Mouse (Mus musculus): ENCODE measurements around the gene Polr2f. TPM values are rescaled to one million over a fixed set of nuclear protein-coding genes. Genes with fewer than 3 reads are reported as not detected.
A peak's percentile ranks its signal among the peaks of the same experiment; 100 is the strongest.

Gene Polr2f
- total and polyA plus RNA-seq, 3 experiments = 48.1 to 151 (median 92.8) TPM

DNA sequence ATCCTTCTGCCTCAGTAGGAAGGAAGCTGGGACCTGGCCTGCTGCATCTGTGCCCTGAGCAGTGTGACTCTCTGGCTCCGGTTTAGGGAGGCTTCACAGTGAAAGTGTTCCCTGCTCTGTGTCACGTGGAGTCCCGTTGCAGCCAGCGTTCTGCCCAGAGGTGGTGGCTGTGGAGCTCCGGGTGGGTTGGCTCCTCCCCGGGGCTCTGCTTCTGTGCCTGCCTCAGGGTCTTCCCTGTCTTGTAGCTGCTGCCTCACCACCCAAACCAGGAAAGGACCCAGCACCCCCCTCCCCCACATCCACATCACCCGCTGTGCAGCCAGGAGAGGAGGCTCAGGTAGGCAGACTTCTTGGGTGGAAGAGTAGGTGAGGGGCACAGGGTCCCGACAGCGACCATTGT is 21.3 kb upstream of the Polr2f start:
- DNase-seq = peak; percentile 31

DNA sequence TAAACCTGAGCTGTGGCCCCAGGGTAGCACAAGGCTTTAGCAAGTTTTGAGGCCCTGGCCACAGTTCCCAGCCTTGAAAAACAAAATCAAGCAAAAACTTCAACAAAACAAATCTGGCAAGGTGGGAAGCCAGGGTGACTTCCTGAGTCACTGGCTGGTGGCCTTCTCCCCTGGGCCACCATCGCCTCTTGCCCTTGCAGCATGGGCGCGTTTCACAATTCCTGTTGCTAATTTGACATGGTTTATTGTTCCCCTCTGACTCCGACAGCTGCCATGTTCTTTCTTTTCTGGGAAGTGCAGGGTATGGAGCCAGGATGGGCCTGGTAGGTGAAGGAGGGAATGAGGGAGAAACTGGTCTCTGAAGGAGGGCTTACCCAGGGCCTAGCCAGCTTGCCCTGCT is 18.7 kb upstream of the Polr2f start:
- DNase-seq = peak; percentile 77

DNA sequence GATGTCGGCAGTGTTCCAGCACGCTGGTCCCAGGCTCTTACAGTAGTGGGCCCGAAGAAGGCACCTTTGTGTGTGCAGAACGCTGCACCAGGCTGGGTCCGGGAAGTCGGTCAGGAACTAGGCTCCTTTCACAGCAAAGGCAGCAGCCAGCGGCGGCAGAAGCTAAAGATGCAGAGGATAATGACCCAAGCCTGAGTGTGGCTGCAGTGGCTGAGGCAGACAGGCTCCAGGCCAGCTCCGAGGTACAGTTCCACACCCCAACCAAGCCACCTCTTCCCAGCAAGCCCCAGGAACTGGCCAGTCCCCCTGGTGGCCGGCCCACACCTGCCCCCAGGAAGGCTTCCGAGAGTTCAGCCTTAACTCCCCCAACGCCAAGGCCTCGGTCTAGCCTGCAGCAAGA is 18.3 kb upstream of the Polr2f start:
- DNase-seq = no peak

DNA sequence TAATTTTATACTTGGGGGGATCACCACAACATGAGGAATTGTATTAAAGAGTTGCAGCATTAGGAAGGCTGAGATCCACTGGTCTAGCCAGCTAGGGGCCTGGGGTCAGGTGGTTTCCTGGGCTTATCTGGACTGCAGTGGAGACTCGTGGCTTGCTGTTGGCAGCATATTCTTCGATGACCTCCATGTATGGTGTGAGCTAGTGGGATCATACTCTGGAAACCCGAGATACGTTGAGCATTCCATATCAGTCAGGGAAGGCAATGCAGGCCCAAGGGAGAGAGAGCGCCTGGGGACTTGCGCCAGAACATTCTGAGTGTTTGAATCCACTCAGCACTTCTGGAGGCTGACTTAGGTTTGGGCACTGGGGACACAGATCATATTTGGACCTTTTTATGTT is 17.1 kb upstream of the Polr2f start:
- DNase-seq = no peak

DNA sequence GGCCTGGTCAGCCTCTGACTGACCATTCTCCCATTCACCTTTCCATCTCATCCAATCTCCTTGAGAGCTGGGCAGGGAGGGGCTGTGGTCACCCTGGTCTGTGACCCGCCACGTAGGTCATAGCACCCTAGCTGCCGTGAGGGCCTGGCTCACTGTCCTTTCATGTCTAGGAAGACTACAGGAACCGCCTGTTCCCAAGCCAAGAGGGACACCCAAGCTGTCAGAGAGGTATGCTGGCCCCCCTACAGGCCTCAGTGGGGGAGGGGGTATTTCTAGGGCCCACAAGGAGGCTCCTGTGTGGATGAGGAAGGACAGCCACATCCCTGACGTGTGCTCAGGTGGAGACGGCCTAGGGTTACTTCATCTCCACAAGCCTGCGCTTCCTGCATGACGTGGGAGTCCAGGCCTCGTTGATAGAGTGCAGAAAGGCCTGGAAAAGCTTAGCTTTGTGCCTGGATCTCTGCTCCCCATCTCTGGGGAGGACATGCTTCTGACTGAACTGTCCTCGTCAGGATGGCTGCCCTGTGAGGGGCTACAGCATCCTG is 16.4 kb upstream of the Polr2f start:
- DNase-seq = no peak

DNA sequence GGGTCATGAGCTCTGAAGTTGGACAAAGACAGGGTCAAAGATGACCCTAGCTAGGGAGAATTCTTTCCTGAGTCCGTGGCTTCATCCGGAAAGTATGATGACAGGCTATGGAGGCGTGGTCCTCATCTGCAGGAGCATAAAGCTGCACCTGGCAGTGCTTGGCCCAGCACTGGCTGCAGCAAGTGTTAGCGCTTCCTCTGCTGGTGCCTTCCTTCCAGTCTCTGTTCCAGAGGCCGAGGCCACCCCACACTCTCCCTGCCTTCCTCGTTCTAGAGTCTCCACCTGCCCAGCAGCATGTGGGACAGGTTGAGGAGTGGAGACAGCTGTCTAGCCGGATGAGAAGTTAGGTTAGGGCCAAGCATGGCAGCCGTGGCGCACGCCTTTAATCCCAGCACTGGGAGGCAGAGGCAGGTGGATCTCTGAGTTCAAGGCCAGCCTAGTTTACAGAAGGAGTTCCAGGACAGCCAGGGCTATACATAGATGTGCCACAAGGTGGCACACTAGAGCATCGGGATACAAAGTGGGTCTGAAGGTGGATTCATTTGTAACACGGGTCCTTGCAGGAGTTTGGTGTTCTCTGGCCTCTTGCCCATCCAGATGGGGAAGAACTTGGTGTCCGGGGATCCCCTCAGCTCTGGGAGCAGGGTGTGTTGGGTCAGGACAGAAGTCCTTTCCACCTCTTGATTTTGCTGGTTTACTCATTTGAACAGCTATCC is 14.4 kb upstream of the Polr2f start:
- DNase-seq = peak; percentile 66

DNA sequence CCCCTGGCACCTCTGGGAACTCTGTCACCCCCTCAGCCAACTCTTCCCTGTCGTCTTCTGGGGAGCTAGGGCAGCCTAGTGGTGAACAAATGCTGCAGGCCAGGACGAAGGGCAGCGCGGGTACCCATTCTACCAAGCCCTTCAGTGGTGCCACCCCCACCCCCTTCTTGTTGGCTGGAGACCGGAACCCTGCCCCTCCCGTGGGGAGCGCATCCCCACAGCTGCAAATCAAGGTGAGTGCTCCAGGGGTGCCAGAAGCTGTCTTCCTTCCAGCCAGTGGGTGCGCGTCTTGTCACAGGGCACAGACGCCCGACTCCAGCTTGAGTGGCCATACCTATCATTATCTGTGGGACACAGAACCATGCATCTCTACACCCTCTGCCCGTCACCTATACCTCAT is 13.7 kb upstream of the Polr2f start:
- no peak for DNase-seq

DNA sequence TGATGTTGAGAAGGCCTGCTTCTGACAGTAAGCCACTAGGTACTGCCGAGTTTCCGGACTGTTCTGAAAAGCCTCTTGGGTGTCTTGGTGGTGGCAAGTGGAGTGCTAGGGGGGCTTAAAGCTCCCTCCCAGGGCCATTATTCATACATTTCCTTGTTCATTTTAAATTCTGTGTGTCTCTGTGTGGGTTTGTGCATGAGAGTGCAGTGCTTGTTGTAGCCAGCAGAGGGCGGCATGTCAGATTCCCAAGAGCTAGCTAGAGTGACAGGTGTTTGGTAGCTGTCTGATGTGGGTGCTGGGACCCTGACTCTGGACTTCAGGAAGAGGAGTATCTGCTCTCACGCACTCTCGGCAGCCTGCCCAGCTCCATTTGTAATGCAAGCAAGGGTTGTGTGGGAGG is 12.6 kb upstream of the Polr2f start:
- no peak for DNase-seq

DNA sequence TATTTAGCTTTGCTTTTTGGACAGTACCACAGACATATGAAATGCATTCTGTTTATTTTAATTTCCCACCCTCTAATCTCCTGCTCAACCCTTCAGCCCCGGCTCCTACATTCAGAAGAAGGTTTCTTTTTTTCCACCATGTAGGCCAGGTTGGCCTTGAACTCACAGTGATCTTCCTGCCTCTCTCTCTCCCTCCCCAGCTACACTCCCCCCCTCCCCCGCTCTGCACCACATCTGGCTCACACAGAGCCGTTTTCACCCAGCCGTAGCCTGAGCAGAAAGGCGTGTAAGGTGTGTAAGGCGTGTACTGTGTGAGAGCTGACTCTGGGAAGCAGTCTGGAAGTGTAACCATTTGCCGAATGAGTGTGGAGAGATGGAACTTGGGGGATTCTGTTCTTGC is 11.5 kb upstream of the Polr2f start:
- DNase-seq = peak; percentile 46

DNA sequence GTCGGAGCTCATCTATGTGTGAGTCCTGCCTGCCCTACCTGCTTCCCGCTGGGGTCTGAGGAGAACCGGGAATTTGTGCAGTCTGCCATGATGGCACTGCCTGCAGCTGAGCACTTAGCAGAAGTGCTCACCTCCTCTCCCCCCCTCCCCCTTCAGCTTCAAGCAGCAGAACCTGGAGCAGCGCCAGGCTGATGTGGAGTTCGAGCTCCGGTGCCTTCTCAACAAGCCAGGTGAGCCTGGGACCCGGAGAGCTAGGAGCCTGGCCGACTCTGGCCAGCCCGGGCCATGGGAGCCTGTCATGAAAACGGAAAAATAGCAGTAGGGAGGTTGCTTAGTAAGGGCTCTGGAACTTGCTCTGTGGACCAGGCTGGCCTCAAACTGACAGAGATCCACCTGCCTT is 10.0 kb upstream of the Polr2f start:
- DNase-seq = peak; percentile 47

DNA sequence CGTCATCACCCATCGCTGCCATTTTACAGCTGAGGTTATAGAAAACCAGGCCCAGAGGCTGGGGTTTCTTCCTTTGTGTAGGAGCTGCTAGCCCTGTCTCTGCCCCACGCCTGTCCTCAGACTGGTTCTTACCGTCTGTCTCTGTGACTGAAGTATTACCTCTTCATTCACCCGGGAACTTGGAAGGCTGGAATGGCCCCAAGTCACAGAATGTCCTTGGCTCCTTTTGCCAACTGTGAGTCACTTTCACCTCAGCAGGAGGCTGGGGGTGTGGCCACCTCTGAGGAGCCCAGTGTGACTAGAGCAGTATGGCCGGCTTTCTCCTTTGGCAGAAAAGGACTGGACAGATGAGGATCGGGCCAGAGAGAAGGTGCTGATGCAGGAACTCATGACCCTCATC is 9.4 kb upstream of the Polr2f start:
- peak; percentile 95 for DNase-seq

DNA sequence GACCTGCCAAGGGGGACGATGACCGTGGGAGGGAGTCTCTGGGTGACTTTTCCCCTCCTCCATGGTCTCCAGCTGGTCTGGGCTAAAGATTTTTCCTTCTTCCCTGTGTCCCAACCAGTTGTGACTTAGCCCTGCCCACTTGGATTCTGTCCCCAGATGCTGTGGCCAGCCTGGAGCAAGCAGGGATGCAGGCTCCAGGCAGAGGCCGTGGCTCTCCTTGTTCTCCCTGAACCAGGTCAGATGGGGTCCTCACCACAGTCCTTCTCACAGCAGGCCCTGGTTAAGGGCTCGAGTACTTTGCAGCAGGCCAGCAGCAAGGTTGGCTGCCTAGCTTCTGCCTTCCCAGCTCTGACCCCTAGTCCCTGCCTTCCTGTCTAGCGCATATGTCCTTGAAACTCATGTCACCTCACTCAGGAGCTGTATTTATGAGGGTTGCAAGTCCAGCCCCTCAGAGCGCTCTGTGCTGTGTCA is 7.6 kb upstream of the Polr2f start:
- DNase-seq = peak; percentile 66

DNA sequence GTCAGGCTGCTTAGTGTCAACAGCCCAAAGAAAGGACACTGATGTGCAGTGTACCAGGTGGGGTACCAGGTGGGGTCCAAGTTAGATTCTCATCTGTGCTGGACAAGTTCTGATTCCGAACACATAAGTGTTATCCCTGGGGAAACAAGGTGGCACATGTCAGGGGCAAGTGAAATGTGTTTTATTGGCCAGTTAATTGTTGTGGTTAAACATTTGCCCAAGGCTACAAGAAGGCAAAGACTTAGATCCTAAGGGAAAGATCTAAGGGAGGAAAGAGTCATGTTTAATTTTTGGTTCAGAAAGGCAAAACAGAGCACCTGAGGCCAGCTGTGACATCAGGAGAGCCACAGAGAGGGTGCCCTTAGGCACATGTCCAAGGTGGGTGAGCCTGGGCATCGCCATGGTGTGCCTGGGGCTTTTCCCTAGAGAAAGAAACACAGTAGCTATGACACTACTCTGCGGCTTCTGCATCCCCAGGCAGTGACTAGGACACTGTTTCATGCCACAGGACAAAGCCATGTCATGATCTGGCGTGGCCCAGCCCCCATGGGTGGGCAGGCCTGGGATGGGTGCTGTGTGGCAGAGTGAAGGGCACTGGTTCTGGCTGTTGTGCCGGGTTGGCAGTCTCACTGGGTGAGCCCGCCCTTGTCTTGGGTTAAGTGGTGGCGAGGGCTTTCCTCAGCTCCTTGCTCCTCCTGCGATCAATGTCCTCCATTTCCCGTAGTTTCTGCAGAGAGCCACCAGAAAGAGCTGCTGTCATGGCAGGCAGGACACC is 6.1 kb upstream of the Polr2f start:
- no peak for DNase-seq

DNA sequence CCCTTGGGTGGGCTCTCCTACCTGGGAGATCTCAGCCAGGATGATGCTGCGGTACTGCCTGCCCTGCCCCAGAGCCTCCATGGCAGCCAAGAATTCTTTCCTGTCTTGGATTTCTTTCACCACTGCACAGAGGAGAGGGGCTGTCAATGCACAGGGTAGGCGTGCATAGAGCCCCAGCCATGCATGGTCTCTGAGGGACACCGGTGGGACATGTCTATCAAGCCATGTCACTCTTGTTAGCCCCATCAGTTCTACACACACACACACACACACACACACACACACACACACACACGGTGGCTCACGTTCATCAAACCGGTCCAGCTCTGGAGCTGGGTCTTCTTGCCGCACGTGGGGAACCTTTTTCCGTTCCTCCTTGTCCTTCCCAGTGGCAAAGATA is 5.5 kb upstream of the Polr2f start:
- no peak for DNase-seq

DNA sequence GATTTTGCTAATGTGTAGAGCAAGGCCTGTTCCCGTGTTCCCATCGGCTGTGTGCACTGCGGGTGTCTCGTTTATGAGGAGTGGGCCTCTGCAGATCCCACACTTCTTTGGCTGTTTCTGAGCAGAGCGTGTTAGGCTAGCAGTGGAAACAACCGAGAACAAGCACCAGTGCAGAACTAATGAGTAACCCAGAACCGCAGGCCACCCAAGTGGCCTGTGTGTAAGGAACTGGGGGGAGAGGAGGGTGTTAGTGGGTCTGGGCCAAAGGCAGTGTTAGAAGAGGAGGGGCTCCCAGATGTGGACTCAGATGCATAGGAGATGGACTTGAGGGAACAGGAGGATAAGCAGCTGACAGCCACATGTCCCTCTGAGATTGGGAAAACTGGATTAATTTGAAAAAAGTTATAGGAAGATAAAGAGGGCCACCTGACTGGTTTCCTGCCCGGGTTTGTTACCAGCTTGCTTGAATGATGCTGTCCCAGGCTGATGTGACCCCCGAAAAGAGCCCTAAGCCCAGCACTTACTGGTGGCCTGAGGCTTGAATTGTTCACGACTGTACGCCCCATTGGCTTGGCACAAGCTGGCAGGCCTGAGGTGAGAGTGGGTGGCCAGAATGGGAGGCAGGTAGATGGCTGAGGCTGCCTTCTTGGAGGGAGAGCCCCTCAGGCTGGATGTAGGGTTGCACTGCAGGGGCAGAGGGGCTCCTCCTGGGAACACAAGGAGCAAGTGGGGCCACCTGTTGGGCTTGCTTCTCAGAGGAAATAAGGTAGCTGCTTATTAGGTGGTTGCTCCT is 4.8 kb upstream of the Polr2f start:
- DNase-seq = no peak

DNA sequence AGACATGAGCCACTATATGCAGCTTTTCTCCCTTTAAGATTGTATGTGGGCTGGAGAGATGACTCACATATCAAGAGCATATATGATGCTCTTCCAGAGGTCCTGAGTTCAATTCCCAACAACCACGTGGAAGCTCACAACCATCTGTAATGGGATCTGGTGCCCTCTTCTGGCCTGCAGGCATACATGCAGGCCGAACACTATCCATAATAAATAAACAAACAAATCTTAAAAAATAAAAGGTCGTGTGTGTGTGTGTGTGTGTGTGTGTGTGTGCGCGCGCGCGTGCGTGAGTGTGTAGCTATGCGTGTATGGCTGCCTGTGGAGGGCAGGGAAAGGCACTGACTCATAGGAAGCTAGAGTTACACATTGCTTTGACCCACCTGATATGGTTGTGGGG is 1.2 kb upstream of the Polr2f start:
- no peak for DNase-seq

DNA sequence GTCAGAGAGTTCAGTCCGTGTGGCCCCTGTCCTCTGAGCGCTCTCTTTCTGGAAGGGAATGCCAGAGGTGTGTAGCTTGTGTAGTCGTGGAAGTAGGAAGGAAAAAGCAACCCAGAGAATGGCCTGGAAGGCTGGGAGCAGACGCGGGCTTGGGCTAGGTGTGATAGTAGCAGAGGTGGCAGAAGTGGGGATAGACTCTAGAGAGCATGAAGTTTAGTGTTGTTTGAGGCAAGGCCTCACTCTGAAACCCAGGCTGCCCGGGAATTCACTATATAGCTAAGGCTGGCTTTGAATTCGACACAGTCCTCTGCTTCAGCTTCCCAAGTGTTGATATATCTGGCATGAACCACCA is 733 bp downstream of the Polr2f start:
- no peak for DNase-seq

DNA sequence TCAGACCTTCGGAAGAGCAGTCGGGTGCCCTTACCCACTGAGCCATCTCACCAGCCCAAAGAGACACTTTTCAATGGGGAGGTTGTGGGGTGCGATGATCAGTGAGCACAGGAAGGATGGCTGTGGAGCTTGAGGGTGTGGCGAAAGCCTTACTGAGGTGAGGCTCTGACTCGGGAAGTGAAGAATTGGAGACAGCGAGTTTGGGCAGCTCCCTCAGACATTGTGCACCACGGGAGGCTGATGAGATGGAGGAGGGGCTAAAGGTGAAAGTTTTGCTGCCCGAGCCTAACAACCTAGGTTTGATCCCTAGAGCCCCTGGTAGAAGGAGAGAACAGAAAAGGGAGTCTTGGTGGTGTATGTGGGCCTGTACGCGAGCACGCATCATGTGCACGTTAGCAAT is 2.5 kb downstream of the Polr2f start:
- DNase-seq = no peak

DNA sequence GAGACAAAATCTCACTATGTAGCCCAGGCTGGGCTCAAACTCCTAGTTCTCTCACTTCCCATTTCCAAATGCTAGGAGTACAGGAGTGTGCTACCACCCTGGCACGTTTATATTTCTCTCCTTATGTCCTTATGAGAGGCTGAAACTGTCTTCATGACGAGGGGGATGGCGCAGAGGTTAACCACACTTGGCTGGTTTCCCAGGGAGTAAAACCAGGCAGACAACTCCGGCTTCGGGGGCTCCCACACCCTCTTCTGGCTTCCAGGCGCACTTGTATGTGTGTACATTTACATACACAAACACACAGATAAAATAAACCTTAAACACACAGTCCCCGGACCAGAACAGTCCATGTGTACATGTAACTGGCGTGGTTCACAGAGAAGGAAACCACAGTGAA is 3.2 kb downstream of the Polr2f start:
- no peak for DNase-seq

DNA sequence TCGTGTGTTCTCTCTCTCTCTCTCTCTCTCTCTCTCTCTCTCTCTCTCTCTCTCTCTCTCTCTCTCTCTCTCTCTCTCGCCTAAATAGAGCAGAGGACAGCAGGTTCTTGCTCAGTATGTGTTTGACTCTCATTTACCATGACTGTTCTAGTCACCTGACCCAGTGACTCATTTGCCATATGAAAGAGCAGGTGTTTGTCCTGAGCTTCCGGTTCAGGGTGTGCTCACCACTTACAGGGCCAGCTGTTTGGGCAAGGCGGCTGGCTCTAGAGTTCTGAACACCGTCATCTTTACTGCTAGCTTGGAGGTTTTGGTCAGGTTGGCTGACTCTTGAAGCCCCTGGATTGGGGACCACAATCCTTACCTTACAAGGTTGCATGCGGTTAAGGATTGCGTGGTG is 4.7 kb downstream of the Polr2f start:
- DNase-seq = no peak

DNA sequence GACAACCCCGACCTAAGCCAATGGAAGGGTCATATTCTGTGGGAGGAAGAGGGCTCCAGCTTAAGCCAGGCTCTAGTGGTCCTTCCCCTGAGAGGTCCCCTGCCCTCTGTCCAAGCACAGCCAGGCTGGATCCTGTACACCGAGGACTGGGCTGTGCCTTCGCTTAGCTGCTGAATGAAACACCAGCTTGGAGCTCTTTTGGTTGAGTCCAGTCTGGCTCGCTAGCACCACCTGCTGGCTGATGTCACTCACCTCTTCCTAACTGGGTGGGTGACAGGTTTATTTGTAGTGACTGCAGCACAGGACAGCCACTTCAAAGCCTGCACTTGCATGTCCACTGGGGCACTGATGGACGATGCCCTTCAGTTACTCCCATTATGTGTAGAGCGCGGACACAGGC is 7.7 kb downstream of the Polr2f start:
- DNase-seq = peak; percentile 80

DNA sequence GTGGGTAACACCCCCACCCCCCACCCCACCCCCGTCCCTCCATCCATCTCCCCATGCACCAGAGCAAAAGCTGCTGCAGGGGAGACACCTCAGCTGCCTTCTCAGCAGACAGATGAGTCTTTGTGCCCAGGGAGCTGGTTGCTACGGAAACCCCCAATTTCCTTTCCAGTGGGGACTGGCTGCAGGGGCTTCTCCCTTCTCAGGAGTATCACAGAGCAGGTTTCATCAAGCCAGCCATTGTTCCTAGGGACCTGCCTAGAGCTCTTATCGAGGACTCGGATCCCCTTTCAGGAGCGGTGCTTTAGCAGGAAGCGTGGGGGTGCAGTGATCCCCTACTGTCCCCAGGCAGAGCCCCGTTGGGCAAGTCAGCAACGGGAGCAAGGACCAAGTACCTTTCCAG is 11.1 kb downstream of the Polr2f start:
- no peak for DNase-seq

DNA sequence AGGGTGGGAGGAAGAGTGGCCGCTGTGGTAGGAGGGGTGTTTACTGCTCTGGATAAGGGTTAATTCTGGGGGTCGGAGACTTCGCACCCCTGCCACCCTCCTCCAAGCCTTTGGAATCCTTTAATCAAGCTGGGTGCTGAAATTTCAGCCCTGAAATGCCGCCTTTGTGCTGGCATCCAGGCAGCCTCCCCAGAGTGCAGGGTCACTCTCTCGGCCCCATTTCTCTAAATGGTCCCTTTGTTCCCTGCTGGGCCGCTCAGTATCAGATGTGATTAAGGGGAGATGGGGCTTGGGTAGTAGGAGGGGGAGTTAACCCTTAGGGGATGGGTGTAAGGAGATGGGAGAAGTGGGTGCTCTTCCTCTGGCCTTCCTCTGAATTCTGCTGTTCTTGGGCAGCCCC is 11.9 kb downstream of the Polr2f start:
- no peak for DNase-seq
